Mouse (Mus musculus): Measurements from ENCODE around the gene Rsph3b. TPM values are rescaled to one million over a fixed set of nuclear protein-coding genes. Genes with fewer than 3 reads are reported as not detected.
"Not testable (repeated sequence)": the region's sequence is repeated elsewhere in the genome, so short reads cannot be mapped to it uniquely, and the experiment has no call there.

Gene Rsph3b
- total RNA-seq (2012; rRNA removed), result 4.0 and 5.4 TPM in 2 replicates

DNA sequence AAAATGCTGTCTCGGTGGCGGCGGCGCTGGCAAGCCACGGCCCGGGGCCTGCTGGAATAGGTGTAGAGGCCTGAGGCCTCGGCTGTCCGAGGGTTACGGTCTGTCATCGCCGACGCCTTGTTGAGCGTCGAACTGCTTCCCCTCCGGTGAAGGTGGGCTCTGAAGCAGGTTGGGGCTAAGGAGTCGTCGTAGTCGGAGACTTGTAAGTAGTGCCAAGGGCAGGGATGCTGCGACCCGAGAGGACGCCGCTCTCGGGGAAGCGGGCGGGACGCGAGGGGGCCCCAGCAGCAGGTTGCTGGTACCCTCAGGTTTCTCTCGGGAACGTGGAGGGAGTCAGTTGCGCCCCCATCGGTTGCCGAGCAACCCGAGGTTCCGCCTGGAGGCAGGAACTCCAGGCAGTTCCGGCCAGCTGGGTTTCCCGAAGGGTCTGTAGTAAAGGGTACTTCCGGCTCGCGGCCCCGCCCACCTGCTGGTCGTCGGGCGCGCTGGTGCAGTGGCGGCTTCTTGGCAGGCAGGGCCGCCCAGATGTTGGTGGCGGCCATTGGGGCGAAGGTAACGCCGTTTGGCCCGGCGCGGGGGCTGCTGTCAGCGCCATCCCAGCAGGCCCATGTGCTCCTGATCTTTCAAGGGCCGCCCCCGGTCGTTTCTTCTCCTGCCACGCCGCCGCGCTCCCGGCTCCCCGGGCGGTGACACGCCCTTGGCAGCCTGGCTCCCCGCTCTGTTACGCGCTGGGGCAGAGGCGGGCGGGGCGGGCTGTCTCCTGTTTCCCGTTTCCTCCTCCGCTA, at the start of gene Rsph3b:
Gene Rsph3b (minus strand): TSS at position 699 of the 785 bp plus-strand sequence.
- H3K27ac ChIP-seq (ENCODE audit: insufficient read depth, low read depth, low read length, poor library complexity, severe bottlenecking); H3K36me3 ChIP-seq (ENCODE audit: control insufficient read depth, insufficient read depth, low read length, poor library complexity, severe bottlenecking); H3K9me3 ChIP-seq (ENCODE audit: control insufficient read depth, insufficient read depth, low read depth, low read length); H3K4me1 ChIP-seq (ENCODE audit: control insufficient read depth in 2 of 2, insufficient read depth in 2 of 2, low read length in 2 of 2, poor library complexity in 1 of 2); in situ Hi-C loops (cut with MboI; ENCODE audit: low sequenced_read_pairs in 2 of 2, unreplicated experiment in 2 of 2): not testable (repeated sequence)
- H3K4me3 ChIP-seq (ENCODE audit: insufficient read depth in 1 of 2, low read depth in 1 of 2, low read length in 2 of 2, poor library complexity in 1 of 2, severe bottlenecking in 1 of 2), result peak within 1 kb of the TSS; percentile 68 to 74
- peak within 1 kb of the TSS; percentile 69 for H3K9ac ChIP-seq (ENCODE audit: insufficient read depth, low read depth, low read length, poor library complexity, severe bottlenecking)
- DNase-seq (ENCODE audit: low read depth, low spot score), result peak; percentile 43

GRCm38 (mm10) chr17:6997778-6998490, 49.5 kb upstream of the Rsph3b start:
- H3K9me3 ChIP-seq (ENCODE audit: control insufficient read depth, insufficient read depth, low read depth, low read length); DNase-seq (ENCODE audit: low read depth, low spot score); H3K4me3 ChIP-seq (ENCODE audit: insufficient read depth in 1 of 2, low read depth in 1 of 2, low read length in 2 of 2, poor library complexity in 1 of 2, severe bottlenecking in 1 of 2); H3K36me3 ChIP-seq (ENCODE audit: control insufficient read depth, insufficient read depth, low read length, poor library complexity, severe bottlenecking); in situ Hi-C loops (cut with MboI; ENCODE audit: low sequenced_read_pairs in 2 of 2, unreplicated experiment in 2 of 2); H3K27ac ChIP-seq (ENCODE audit: insufficient read depth, low read depth, low read length, poor library complexity, severe bottlenecking); H3K4me1 ChIP-seq (ENCODE audit: control insufficient read depth in 2 of 2, insufficient read depth in 2 of 2, low read length in 2 of 2, poor library complexity in 1 of 2); H3K9ac ChIP-seq (ENCODE audit: insufficient read depth, low read depth, low read length, poor library complexity, severe bottlenecking): not testable (repeated sequence)

- DNase-seq (ENCODE audit: low read depth, low spot score); H3K4me3 ChIP-seq (ENCODE audit: insufficient read depth in 1 of 2, low read depth in 1 of 2, low read length in 2 of 2, poor library complexity in 1 of 2, severe bottlenecking in 1 of 2); H3K9me3 ChIP-seq (ENCODE audit: control insufficient read depth, insufficient read depth, low read depth, low read length); H3K9ac ChIP-seq (ENCODE audit: insufficient read depth, low read depth, low read length, poor library complexity, severe bottlenecking); H3K4me1 ChIP-seq (ENCODE audit: control insufficient read depth in 2 of 2, insufficient read depth in 2 of 2, low read length in 2 of 2, poor library complexity in 1 of 2); H3K27ac ChIP-seq (ENCODE audit: insufficient read depth, low read depth, low read length, poor library complexity, severe bottlenecking); in situ Hi-C loops (cut with MboI; ENCODE audit: low sequenced_read_pairs in 2 of 2, unreplicated experiment in 2 of 2); H3K36me3 ChIP-seq (ENCODE audit: control insufficient read depth, insufficient read depth, low read length, poor library complexity, severe bottlenecking): not testable (repeated sequence)
These were observed 48.3 kb upstream of the Rsph3b start for GRCm38 (mm10) chr17:6996826-6997225.

- H3K4me1 ChIP-seq (ENCODE audit: control insufficient read depth in 2 of 2, insufficient read depth in 2 of 2, low read length in 2 of 2, poor library complexity in 1 of 2); H3K4me3 ChIP-seq (ENCODE audit: insufficient read depth in 1 of 2, low read depth in 1 of 2, low read length in 2 of 2, poor library complexity in 1 of 2, severe bottlenecking in 1 of 2); in situ Hi-C loops (cut with MboI; ENCODE audit: low sequenced_read_pairs in 2 of 2, unreplicated experiment in 2 of 2); DNase-seq (ENCODE audit: low read depth, low spot score); H3K27ac ChIP-seq (ENCODE audit: insufficient read depth, low read depth, low read length, poor library complexity, severe bottlenecking); H3K36me3 ChIP-seq (ENCODE audit: control insufficient read depth, insufficient read depth, low read length, poor library complexity, severe bottlenecking); H3K9me3 ChIP-seq (ENCODE audit: control insufficient read depth, insufficient read depth, low read depth, low read length); H3K9ac ChIP-seq (ENCODE audit: insufficient read depth, low read depth, low read length, poor library complexity, severe bottlenecking): not testable (repeated sequence)
These were observed 47.0 kb upstream of the Rsph3b start for GRCm38 (mm10) chr17:6995504-6995903.

GRCm38 (mm10) chr17:6986118-6986517, 37.6 kb upstream of the Rsph3b start:
- H3K36me3 ChIP-seq (ENCODE audit: control insufficient read depth, insufficient read depth, low read length, poor library complexity, severe bottlenecking); DNase-seq (ENCODE audit: low read depth, low spot score); H3K4me1 ChIP-seq (ENCODE audit: control insufficient read depth in 2 of 2, insufficient read depth in 2 of 2, low read length in 2 of 2, poor library complexity in 1 of 2); H3K9me3 ChIP-seq (ENCODE audit: control insufficient read depth, insufficient read depth, low read depth, low read length); H3K4me3 ChIP-seq (ENCODE audit: insufficient read depth in 1 of 2, low read depth in 1 of 2, low read length in 2 of 2, poor library complexity in 1 of 2, severe bottlenecking in 1 of 2); in situ Hi-C loops (cut with MboI; ENCODE audit: low sequenced_read_pairs in 2 of 2, unreplicated experiment in 2 of 2); H3K9ac ChIP-seq (ENCODE audit: insufficient read depth, low read depth, low read length, poor library complexity, severe bottlenecking); H3K27ac ChIP-seq (ENCODE audit: insufficient read depth, low read depth, low read length, poor library complexity, severe bottlenecking): not testable (repeated sequence)

DNA sequence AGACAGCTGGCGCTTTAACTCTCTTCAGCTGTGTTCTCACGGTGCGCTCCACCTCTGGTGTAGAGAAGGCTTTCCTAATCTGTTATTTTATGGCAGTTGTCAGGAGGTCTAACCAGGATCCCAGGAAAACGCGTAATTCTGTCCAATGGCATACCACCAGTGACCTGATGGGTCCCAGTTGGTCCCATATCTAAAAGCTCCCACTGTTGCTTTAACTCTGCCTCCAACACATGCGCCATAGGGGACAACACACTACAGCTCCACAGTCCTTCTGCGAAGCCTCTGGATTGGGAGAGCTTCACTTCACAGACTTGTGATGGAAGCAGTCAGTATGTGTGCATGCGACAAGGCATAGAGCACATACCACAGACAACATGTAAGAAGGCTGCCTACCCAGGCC, 31.7 kb upstream of the Rsph3b start:
- in situ Hi-C loops (cut with MboI; ENCODE audit: low sequenced_read_pairs in 2 of 2, unreplicated experiment in 2 of 2); H3K9ac ChIP-seq (ENCODE audit: insufficient read depth, low read depth, low read length, poor library complexity, severe bottlenecking); H3K27ac ChIP-seq (ENCODE audit: insufficient read depth, low read depth, low read length, poor library complexity, severe bottlenecking); DNase-seq (ENCODE audit: low read depth, low spot score); H3K4me1 ChIP-seq (ENCODE audit: control insufficient read depth in 2 of 2, insufficient read depth in 2 of 2, low read length in 2 of 2, poor library complexity in 1 of 2); H3K36me3 ChIP-seq (ENCODE audit: control insufficient read depth, insufficient read depth, low read length, poor library complexity, severe bottlenecking); H3K9me3 ChIP-seq (ENCODE audit: control insufficient read depth, insufficient read depth, low read depth, low read length); H3K4me3 ChIP-seq (ENCODE audit: insufficient read depth in 1 of 2, low read depth in 1 of 2, low read length in 2 of 2, poor library complexity in 1 of 2, severe bottlenecking in 1 of 2): not testable (repeated sequence)

DNA sequence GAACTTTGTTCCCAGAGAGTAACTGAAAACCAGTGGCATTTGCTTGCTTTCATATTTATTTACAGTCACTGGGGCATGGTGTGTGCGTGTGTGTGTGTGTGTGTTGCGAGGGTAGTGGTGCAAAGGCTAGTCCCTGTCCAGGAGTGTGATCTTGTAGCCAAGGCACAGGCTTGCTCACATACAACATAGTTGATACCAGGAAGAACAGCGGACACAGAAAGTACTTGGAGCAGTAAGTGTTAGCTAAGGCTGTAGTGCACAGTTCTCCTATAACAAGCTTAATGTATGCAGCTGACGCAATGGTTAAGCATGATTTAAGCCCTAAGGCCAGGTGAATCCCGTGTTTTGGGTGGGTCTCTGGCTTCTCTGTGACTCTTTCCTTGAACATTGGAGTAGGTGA, 30.9 kb upstream of the Rsph3b start:
- in situ Hi-C loops (cut with MboI; ENCODE audit: low sequenced_read_pairs in 2 of 2, unreplicated experiment in 2 of 2); H3K4me1 ChIP-seq (ENCODE audit: control insufficient read depth in 2 of 2, insufficient read depth in 2 of 2, low read length in 2 of 2, poor library complexity in 1 of 2); H3K9ac ChIP-seq (ENCODE audit: insufficient read depth, low read depth, low read length, poor library complexity, severe bottlenecking); DNase-seq (ENCODE audit: low read depth, low spot score); H3K27ac ChIP-seq (ENCODE audit: insufficient read depth, low read depth, low read length, poor library complexity, severe bottlenecking); H3K36me3 ChIP-seq (ENCODE audit: control insufficient read depth, insufficient read depth, low read length, poor library complexity, severe bottlenecking); H3K9me3 ChIP-seq (ENCODE audit: control insufficient read depth, insufficient read depth, low read depth, low read length): not testable (repeated sequence)
- peak overlapping the region; percentile 67 to 70 for H3K4me3 ChIP-seq (ENCODE audit: insufficient read depth in 1 of 2, low read depth in 1 of 2, low read length in 2 of 2, poor library complexity in 1 of 2, severe bottlenecking in 1 of 2)
